Mouse (Mus musculus) right cerebral cortex, postnatal 10 days (tissue): Measurements from ENCODE around the gene Cpsf2.

ENCODE experiments used
- DNase-seq, 2 experiments: peaks; one replicate each; pipeline ENCODE4 v3.0.0; 2021; ENCODE audit warnings: low spot score in 2 of 2

Gene Cpsf2

DNA sequence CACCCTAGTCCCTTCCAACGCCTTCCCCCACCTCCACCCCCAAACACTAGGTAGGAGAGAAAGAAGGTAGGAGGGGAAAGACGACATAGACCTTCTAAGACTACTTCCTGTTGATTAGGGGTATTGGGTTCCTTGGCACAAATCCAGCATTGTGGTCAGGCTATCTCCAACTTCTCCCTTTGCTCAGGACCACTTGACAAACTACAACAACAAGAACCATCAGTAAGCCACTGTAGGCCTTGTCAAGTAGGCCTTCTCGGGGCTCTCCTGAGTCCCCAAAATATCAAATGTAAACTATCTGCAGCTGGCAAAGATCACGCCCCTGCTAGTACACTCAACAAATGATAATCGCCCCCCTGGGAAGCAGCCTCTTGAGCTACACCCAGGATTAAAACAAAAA, 4.5 kb downstream of the Cpsf2 start:
- no peak for DNase-seq

DNA sequence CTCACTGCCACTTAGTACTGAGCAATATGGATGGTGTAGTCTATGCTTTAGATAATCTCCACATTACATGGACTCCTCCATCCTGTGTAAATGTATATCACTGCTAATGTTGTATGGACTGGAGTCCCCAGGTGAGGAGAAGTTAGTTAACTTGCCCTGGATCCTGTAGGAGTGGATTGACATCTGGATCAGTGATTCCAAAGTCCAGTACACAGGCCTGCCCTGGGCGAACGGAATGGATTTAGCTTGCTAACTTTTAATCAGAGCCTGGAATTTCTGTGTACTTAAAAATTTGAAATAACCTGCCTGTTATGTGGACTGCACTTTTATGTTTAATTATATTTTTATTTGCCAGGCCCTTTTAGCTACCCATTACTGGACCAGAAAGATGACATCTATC, 5.8 kb downstream of the Cpsf2 start:
- DNase-seq = no peak

DNA sequence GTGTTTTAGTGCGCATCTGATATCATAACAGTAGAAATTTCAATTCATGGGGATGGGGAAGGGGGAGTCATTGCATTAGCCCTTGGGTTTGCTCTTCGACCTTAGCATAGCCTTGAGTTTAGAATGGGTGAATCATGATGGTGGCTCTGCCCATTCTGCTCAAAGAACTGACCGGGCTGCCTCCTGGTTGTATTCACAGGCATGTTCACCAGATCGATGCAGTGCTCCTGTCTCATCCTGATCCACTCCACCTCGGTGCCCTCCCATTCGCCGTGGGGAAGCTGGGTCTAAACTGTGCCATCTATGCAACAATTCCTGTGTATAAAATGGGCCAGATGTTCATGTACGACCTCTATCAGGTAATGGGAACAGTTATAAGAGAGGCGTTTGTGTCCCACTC, 7.2 kb downstream of the Cpsf2 start:
- no peak for DNase-seq

DNA sequence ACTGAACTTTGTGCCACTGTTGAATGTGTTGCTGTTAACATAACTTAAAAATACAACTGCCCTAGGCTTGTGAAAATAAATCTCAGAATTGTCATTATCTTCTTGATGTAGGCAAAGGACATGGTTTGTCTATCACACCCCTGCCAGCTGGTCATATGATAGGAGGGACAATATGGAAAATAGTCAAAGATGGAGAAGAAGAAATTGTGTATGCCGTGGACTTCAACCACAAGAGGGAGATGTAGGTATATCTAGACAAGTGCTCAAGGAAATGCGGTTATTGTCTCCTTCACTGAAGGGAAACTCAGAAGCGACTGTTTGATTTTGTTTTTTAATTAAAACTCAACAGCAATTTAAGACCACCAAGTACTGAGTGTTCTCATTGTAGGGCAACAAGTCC, 9.3 kb downstream of the Cpsf2 start:
- no peak for DNase-seq

DNA sequence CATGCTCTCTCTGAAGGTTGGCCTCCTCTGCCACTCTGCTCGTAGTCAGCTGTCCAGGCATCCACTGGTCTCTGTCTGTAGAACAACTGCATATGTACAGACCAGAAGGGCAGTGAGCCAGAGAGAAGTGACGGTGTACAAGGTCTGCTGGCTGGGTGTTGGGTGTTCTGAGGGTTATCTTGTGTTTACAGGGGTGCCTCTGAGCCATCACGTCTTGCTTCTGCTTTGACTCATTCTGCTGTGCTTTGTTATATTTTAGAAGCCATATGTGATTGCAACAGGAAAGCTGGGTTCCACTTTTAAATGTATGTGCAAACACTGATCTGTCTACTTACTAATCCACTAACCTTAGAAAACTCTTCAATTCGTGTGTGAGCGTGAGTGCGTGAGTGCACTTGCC, 11.9 kb downstream of the Cpsf2 start:
- no peak for DNase-seq

DNA sequence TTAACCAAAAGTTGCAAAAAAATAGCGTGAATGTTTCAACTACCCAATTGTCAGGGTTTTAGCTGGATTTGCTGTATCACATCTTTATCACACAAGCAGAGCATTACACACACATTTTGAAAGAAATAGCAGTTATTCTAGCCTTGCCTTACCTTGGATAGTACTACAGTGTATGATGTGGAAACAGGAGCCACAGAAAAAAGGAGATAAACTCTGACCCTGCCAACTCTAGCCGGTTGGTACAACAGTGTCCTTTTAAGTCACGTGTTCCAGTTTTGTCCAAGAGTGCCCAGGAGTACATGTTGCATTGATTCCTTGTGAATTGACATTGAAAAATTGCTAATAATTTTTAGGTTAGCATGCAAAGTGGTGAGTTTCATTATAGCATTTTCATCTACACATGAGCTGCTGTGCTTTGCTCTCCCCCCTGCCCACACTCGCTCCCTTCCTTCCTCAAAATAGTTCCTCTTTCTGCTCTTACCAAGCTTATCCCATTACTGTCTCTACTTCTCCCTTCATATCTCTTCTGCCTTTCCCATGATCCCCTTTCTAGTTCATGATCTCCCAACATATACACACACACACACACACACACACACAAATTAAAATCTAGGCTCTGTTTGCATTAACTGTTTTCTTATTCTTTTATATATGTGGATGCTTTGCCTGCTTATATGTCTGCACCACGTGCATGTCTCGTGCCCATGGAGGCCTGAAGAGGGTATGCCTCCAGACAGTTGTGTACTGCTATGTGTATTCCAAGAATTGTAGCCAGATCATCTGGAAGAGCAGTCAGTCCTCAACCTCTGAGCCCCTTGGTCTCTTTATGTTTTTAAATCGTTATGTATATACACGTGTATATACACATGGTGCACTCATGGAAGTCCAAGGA, 19.0 kb downstream of the Cpsf2 start:
- DNase-seq = no peak

DNA sequence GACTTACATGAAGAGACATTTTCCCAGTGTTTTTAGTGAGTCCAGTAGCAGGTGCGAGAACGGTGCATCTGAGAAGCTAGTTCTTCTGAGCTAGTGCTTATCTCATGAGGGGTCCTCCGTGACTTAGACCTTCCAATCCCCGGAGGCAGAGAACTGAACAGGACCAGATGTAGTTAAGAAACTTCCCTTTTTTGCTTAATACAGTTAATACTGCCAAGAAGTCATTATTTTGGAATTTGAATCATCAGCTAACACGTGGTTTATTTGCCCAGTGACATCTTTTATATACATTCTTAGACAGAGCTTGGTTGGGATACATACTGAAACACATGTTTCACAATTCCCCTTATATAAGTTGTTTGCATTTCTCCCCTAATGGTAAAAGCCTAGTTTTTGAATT, 23.1 kb downstream of the Cpsf2 start:
- no peak for DNase-seq

DNA sequence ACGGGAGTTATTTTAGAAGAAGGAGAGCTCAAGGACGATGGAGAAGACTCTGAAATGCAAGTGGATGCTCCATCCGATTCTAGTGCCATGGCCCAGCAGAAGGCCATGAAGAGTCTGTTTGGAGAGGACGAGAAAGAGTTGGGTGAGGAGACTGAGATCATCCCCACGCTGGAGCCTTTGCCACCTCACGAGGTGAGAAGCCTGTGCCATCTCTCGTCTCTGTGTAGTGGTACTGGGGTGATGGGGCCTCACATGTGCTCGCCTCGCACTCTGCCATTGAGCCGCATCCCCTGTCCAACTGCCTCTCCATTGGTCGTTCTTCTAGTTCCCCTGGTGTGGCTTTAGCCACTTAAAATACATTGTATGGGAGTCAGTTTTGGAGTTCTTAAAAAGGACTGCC, 25.0 kb downstream of the Cpsf2 start:
- DNase-seq = no peak

DNA sequence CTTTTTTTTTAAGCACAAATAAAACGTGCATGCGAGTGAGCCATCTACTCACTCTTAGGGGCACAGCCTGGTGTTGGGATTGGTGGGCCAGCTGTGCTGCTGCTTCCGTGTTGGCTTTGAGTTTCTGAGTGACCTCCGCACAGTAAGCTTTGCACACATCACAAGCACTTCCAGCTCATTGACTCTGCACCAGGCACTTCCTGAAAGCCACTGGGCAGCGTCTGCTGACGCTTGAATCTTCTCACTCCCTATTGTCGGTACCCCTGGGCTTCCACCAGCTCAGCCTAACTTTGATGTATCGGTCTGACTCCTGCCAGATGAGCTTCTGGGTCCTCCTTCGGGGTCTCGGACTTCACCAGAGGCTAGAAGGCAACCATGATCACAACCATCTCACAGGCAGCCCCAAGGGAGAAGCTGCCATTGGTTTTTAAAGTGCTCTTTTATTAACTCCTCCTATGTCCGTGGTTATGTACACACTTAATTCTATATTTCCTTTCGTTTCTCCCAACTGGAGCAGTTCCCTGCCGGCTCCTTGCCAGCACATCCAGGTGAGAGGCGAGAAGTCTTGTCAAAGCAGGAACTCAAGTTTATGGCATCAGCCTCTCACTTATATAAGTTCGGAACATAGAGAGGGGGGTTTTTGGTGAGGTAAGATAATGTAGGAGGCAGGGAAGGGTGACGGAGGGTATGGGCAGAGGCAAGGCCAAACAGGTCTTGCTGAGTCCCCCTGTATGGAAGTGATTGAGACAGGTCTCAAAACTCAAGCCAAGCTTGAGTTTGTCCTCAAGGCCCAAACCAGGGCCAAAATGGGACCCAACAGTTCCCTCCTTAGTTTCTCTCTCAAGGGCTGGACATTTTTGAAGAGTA, 32.6 kb downstream of the Cpsf2 start:
- DNase-seq = no peak

DNA sequence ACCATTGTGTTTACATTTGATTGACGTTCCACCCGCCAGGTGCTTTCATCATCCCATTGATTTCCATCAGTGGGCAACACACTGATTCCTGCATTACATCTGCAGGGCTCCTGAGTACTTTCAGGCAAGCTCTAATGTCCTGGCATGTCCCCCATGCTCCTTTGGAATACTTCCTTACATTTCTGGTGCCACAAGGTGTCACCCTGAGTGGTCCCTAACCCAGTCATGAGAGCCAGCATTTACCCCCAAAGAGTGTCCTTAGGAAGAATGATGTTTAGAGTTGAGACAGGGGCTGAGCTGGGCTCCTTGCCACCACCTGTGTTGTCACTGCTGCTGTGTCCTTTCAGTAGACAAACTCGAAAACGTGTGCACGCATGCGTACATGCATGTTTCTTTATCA, 33.8 kb downstream of the Cpsf2 start:
- DNase-seq = no peak

DNA sequence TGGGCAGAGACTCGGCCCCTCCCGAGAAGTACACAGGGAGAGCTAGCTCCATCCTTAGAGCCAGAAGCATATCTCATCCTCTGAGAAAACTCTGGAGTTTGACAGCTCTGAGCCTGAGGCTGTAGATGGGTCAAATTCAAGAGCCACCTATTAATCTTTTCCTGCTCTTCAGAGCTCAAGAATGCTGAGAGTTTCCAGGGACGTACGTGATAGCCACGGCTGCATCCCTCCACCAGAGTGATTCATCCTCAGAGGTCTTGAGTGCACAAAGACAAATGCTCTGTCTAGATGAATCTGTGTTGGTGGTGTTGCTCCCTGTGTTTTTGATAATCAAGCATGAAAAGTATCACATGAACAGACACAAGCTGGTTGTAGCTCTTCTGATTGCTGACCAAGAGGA, 38.6 kb downstream of the Cpsf2 start:
- DNase-seq = no peak

DNA sequence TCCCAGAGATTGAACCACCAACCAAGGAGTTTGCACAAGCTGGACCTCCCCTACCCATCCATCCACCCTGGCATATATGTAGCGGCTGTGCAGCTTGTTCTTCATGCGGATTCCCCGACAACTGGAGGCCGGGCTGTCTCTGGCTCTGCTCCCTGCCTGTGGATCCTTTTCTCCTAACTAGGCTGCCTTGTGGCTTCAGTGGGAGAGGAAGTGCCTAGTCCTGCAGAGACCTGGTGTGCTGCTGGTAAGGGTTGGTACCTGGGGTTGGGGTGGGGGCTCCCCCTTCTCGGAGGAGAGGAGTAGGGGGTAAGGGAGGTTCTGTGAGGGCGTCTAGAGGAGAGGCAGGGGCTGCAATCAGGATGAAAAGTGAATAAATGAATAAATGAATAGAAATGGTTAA, 39.3 kb downstream of the Cpsf2 start:
- DNase-seq = no peak

DNA sequence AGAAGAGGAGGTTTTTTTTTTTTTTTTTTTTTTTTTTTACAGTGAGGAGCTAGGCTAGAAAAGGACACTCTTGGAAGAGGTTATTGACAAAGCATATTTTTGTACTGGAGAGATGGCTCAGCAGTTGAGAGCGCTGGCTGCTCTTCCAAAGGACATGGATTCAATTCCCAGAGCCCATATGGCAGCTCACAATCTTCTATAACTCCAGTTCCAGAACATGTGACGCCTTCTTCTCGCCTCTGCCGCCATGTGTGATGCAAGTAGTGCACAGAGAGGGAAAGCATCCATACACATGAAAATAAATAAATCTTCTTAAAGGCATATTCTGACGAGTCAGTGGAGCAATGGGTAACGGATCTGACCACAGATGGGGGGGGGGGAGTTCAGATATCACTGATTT, 46.1 kb downstream of the Cpsf2 start:
- peak; percentile 32 to 53 for DNase-seq

DNA sequence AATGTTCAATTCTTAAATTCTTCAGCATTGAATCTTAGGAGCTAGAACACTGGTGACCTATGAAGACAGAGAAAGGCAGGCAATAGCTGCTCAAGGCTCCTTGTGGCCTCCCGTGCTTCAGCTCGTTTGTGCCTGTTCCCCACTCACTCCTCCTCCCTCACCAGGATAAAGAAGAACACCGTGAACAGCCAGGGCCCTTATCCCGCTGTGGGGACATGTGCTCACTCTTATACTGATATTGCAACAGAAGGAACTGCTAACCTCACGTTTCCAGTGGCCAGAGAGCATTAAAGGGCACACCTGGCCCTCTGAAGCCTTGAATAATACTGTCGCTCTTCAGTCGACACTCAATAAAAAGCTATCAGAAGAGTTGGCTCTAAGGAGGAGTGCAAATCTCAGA, 53.4 kb downstream of the Cpsf2 start:
- no peak for DNase-seq

DNA sequence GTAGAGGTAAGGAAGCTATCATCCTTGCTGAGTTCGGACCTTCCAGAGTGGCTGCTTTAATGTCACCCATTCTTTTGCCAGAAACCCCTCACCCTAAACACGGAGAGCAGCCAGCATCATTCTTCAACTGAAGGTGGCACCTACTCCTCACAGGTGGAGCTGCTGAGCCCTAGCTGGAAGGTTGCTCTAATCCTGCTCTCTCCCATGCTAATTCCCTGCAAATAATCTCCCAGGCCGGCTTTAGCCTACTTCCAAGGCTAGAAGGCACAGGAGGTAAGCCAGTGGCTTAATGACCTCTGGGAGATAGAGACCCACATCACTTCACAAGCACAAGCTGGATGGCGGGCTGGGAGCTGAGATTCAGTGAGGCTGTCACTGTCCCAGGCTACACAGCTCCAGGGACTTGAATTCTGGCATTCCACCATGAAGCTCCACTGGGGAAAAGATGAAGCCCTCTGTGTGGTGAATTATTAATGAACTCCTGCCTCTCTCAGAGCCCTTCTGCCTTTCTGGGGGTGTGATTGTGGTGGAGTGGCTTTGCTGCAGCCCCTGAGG, 54.2 kb downstream of the Cpsf2 start:
- DNase-seq = no peak

DNA sequence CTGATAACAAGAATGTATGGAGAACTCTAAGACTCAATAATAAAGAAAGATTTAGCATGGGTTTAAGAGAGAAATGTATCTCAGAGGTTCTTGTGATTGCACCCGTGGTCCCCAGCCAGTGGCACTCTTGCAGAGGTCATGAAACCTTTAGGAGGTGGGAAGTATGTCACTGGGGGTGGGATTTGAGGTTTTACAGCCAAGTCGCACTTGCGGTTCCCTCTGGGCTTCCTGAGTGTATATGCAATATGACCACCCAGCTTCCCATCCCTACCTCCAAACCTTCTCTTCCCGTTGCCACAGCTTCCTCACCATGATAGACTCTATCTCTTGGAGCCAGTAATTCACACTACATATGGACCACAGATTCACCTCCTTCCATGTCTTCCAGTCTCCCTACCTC, 59.1 kb downstream of the Cpsf2 start:
- DNase-seq = no peak

DNA sequence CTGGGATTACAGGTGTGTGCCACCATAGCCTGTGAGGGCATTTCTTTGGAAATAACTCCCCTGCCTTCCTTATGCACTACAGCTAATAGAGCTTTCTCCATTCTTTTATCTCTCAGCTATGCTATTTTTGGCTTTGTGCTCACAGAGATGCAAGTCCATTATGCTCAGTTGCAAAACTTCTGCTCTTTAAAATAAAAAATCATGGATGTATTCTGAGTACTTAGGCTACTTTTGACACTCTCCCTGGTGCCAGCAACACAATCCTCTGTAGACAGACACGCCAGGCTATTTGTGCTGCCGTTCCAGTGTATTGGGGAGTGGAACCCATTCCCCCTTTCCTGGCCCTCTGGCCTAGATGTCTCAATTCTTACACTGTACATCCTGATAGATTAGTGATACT, 64.1 kb downstream of the Cpsf2 start:
- DNase-seq = no peak

DNA sequence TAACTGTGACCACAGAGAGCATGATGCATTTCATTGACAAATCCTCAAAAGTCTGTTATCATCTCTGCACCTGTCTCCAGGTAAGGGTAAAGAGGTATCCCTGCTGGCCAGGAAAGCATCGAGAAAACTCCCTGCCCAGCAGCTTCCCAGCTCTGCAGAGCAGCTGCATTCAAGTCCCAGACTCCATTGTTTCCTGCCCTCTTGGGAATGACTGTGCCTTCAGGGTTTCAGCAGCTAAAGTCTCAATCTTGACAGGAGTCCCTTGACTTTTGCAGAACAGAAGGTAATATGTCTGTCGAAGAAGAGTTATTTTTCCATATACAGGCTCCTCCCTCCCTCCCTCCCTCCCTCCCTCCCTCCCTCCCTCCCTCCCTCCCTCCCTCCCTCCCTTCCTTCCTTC, 65.9 kb downstream of the Cpsf2 start:
- no peak for DNase-seq

DNA sequence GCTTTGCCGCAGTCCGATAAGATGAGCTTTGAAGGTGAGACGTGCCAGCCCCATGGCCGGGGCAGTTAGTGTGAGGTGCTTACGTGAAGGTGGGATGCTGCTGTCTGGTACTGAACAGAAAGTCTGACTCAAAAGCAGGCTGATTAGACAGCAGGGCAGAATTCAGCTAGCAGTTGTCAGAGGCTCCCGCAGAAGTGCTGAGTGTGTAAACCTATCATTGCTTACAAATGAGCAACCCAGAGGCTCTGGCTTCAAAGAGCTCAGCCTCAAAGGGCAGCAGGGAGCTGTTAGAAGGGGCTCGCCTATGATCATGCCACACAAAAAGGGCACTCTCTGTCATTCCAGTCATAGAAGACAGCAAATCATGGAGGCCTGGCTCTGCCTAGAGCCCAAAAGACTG, 66.5 kb downstream of the Cpsf2 start:
- no peak for DNase-seq

DNA sequence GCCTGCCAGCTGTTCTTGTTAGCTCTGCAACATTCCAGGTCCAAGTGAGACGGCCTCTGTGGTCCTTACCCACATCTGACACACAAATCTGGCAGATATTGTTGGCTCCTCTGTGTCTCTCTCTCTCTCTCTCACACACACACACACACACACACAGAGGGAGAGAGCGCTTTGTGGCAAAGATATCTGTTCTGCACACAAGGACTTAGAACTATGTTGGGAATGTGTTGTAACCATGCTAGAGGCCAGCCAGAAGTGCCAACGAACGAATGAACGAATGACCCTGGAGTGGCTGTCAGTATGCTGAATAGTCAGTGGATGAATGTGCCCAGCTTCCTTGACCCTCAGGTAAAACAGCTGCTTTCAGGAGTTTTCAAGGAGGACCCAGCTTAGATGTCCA, 68.1 kb downstream of the Cpsf2 start:
- no peak for DNase-seq

DNA sequence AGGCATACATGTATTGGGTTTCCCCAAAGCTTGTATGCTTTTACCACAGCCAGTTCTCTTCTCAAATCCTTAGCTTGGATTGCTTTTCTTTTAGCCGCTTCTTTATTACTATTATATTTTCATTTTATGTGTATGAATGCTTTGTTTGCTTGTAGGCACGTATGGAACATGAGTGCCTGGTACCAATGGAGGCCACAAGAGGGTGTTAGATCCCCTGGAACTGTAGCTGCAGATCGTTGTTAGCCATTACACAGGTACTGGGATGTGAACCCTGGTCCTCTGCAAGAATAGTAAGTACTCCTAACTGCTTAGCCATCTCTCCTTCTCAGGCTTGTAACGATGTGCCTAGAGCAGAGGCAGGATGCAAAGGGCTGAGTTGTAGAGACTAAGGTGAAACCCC, 78.4 kb downstream of the Cpsf2 start:
- DNase-seq = no peak

DNA sequence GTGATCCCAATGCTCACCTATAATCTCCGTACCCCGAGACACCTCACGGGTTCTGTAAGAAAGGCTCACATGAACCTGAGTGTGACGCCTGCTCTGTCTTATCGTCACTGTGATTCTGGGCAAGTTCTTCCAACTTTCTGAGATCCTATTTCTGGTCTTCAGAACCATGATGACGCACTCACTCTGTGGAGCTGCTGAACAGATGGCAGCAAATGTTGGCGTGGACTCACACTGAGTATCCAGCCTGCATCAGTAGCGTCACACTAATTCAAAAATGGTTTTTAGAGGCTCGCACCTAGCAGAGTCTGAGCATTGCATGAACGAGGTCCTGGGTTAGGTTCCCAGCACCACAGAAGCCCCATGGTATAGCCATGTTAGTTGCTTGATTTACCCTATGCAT, 80.0 kb downstream of the Cpsf2 start:
- peak; percentile 72 to 79 for DNase-seq
